Mouse (Mus musculus): ENCODE data around the gene Taldo1.

DNA sequence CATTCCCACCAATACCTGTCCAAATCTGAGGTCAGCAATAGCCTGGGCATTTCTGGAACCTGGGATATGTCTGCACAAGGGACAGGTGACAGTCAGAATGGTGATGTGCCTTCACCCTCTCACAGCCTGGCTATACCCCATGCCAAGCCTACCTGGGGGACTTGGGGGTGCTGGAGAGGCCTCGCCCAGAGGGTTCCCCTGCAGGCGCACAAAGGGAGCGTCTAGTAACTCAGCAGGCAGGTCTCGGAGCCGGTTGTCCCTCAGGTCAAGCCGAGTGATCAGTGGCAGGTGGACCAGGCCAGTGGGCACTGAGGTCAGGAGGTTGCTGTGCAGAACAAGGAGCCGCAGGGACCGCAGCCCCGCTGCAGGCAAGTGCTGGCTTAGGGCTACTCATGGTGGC, 49.5 kb downstream of the Taldo1 start:
- TF ChIP-seq CTCF (IDR thresholded peaks at IDR 0.05; ENCODE audit: borderline replicate concordance, control insufficient read depth, extremely low read depth, insufficient read depth, low read length, poor library complexity) (no peak), POLR2A (IDR thresholded peaks at IDR 0.05; ENCODE audit: control insufficient read depth, extremely low read depth, insufficient read depth, low read length, poor library complexity) (no peak)

Measured in thymus, adult 2 months (tissue).